Mouse (Mus musculus) embryonic facial prominence, embryonic 11.5 days (tissue): ENCODE measurements around the gene Olfr933. TPM values are rescaled to one million over a fixed set of nuclear protein-coding genes. Genes with fewer than 3 reads are reported as not detected.

Source experiments
- polyA plus RNA-seq: library from polyadenylated mRNA; unstranded; fragments of >200 nt; fragmentation: Nextera tagmentation; extraction: Ambion mirVana; gene quantifications from 2 replicates; pipeline ENCODE4 v1.2.1, GENCODE M21; 2014

Olfr933 gene
- polyA plus RNA-seq, 1 experiment from 2014 or later = not detected

Other genes with a start within 250 kb of the Olfr933 start
- not detected in 2 replicates for gene Olfr920, start 220.0 kb upstream of the Olfr933 start, polyA plus RNA-seq
- not detected in 2 replicates for gene Olfr921, start 199.2 kb upstream of the Olfr933 start, polyA plus RNA-seq
- gene Olfr922, start 157.7 kb upstream of the Olfr933 start, polyA plus RNA-seq = not detected in 2 replicates
- not detected in 2 replicates for gene Olfr923, start 145.8 kb upstream of the Olfr933 start, polyA plus RNA-seq
- gene Olfr924, start 127.9 kb upstream of the Olfr933 start, polyA plus RNA-seq = not detected in 2 replicates
- not detected in 2 replicates for gene Olfr26, start 117.3 kb upstream of the Olfr933 start, polyA plus RNA-seq
- gene Olfr926, start 95.2 kb upstream of the Olfr933 start, polyA plus RNA-seq = not detected in 2 replicates
- not detected in 2 replicates for gene Olfr930, start 42.5 kb upstream of the Olfr933 start, polyA plus RNA-seq
- not detected in 2 replicates for gene Olfr934, start 16.0 kb downstream of the Olfr933 start, polyA plus RNA-seq
- not detected in 2 replicates for gene Olfr935, start 27.4 kb downstream of the Olfr933 start, polyA plus RNA-seq
- not detected in 2 replicates for gene Olfr146, start 51.1 kb downstream of the Olfr933 start, polyA plus RNA-seq
- not detected in 2 replicates for gene Olfr937, start 92.6 kb downstream of the Olfr933 start, polyA plus RNA-seq
- gene Olfr938, start 106.6 kb downstream of the Olfr933 start, polyA plus RNA-seq = not detected in 2 replicates
- not detected in 2 replicates for gene Olfr27, start 155.8 kb downstream of the Olfr933 start, polyA plus RNA-seq
- not detected in 2 replicates for gene Olfr943, start 194.0 kb downstream of the Olfr933 start, polyA plus RNA-seq
- not detected in 2 replicates for gene Olfr944, start 229.6 kb downstream of the Olfr933 start, polyA plus RNA-seq